Mouse (Mus musculus) heart, embryonic 15.5 days (tissue): ENCODE measurements at regions not wholly inside any gene's neighbourhood (a gene's known extent, or its start where the extent isn't known, plus 50 kb on each side); places are given as distances from the start of the nearest gene placed in this dataset.

ENCODE experiments used
- ATAC-seq: fragments of 200-750 bp; cut with Nextera tagmentation; replicated peaks from 2 replicates; pipeline ENCODE4 v1.8.0; 2017; ENCODE audit warnings: low read depth, moderate TSS enrichment; ENCODE audit not compliant: insufficient number of reproducible peaks, insufficient read depth, low FRiP score
- H3K27ac ChIP-seq: fragments of 300-500 bp; sonication (generic); 2 replicates; pipeline ENCODE4 v1.5.1; 2015; ENCODE audit warnings: mild to moderate bottlenecking, inconsistent platforms
- H3K27me3 ChIP-seq: fragments of 300-500 bp; sonication (generic); 2 replicates; pipeline ENCODE4 v1.6.1; 2015; ENCODE audit warnings: inconsistent platforms
- H3K36me3 ChIP-seq: fragments of 300-500 bp; sonication (generic); 2 replicates; pipeline ENCODE4 v1.6.1; 2015; ENCODE audit warnings: mild to moderate bottlenecking, inconsistent platforms
- H3K4me1 ChIP-seq: fragments of 300-500 bp; sonication (generic); replicated peaks from 2 replicates; pipeline ENCODE4 v1.6.1; 2015; ENCODE audit warnings: inconsistent platforms
- H3K4me2 ChIP-seq: fragments of 300-500 bp; sonication (generic); 2 replicates; pipeline ENCODE4 v1.6.1; 2015; ENCODE audit warnings: inconsistent platforms, mild to moderate bottlenecking, moderate library complexity
- H3K4me3 ChIP-seq: fragments of 300-500 bp; sonication (generic); 2 replicates; pipeline ENCODE4 v1.5.1; 2015; ENCODE audit warnings: mild to moderate bottlenecking, inconsistent platforms
- H3K9ac ChIP-seq: fragments of 300-500 bp; sonication (generic); 2 replicates; pipeline ENCODE4 v1.6.1; 2015; ENCODE audit warnings: mild to moderate bottlenecking, inconsistent platforms
- H3K9me3 ChIP-seq: fragments of 300-500 bp; sonication (generic); replicated peaks from 2 replicates; pipeline ENCODE4 v1.6.1; 2016; ENCODE audit warnings: inconsistent platforms
- WGBS: fragments of 180-500 bp; shearing (Covaris S2); methylation state at CpG from one replicate; pipeline ENCODE4 v1.1.7; 2015; ENCODE audit warnings: mixed read lengths; 5-methylcytosine and 5-hydroxymethylcytosine counted together

DNA sequence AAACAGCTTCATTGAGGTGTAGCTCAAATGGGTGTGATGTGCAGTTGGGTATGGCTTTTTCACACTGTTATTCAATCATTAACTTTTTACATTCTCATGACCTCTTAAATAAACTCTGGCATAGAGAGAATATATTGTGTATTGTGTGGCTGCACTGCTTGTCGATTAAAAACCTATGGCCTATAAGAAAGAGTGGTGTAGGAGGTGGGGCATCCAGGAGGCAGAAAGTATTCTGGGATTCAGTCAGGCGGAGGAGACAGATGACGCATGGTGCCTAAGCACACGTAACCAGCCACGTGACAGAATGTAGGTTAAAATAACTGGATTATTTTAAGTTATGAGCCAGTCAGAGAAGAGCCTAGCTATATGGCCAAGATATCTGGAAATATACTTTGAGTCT, 78.2 kb upstream of the Slc16a7 start:
- no peak overlapping the region for H3K9ac ChIP-seq
- no peak overlapping the region for H3K27ac ChIP-seq
- no peak for ATAC-seq
- 75% methylated on average over 5 of the region's 5 CpGs for WGBS
- H3K4me1 ChIP-seq, result no peaks in the 10 kb centered on the region
- H3K4me2 ChIP-seq, result no peak overlapping the region
- H3K9me3 ChIP-seq, result no peaks in the 10 kb centered on the region
- H3K4me3 ChIP-seq, result no peak overlapping the region
- H3K36me3 ChIP-seq, result no peaks in the 10 kb centered on the region
- no peaks in the 10 kb centered on the region for H3K27me3 ChIP-seq

DNA sequence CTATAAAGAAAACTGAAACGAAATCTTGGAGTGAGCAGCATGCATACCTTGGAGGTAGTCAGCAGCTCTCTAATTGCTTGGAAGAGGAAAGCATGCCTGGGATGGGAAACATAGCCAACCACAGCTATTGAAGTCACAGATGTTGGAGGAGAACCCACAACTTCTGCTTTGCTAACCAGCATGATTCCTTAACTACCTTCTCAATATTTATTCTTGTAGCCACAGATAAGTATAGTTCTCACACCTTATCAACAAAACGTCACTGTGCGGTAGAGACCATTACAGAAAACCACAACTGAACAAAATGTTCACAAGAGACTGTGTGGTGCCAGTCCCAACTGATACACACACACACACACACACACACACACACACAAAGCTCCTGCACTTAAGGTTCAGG, 99.1 kb upstream of the Slc16a7 start:
- Histone ChIP-seq H3K4me2 (no peak overlapping the region), H3K4me1 (no peaks in the 10 kb centered on the region), H3K9me3 (no peaks in the 10 kb centered on the region), H3K4me3 (no peak overlapping the region), H3K9ac (no peak overlapping the region), H3K27ac (no peak overlapping the region), H3K27me3 (no peaks in the 10 kb centered on the region), H3K36me3 (no peaks in the 10 kb centered on the region)
- 60% methylated on average over 3 of the region's 3 CpGs for WGBS
- ATAC-seq, result no peak

DNA sequence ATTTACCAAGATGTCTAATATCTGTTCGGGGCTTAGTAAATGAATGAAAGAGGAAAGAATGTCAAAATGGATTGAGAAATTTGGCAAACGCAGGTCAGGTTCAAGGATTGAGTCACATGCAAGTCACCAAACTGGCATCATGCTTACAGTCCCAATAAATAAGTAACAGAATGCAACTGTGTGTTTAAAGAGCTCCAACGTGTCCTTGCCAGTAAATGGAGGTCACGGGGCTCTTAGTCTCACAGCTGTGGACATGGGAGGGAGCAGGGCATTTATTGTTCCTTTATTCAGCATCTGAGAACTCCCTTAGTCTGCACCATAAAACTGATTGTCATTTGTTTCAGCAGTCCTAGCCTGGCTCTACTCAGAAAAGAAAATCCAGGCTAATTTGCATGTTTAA, 101.1 kb upstream of the Slc16a7 start:
- H3K9me3 ChIP-seq, result no peaks in the 10 kb centered on the region
- H3K4me2 ChIP-seq, result no peak overlapping the region
- WGBS, result 52% methylated on average over 4 of the region's 4 CpGs
- no peaks in the 10 kb centered on the region for H3K4me1 ChIP-seq
- H3K36me3 ChIP-seq, result no peaks in the 10 kb centered on the region
- H3K27me3 ChIP-seq, result no peaks in the 10 kb centered on the region
- ATAC-seq, result no peak
- no peak overlapping the region for H3K4me3 ChIP-seq
- no peak overlapping the region for H3K9ac ChIP-seq
- H3K27ac ChIP-seq, result no peak overlapping the region

DNA sequence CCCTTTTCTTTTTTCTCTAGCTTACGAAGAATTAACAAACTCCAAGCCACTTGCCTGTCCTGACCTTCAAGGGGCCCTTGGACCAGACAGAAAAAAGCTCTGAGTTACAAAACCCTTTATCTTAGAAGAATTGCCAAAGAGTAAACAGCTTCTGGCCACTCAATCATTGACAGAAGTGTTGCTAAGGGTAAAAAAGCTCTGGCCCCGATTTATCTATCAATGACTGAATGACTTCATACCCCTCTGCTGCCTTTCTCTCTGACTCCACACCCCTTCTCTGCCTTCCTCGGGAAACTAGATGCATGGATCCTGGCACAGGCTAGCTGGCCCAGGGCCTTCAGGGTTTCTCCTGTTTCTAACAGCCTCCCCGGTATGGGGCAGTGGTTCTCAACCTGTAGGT, 105.2 kb upstream of the Slc16a7 start:
- WGBS, result 60% methylated on average over 4 of the region's 4 CpGs

DNA sequence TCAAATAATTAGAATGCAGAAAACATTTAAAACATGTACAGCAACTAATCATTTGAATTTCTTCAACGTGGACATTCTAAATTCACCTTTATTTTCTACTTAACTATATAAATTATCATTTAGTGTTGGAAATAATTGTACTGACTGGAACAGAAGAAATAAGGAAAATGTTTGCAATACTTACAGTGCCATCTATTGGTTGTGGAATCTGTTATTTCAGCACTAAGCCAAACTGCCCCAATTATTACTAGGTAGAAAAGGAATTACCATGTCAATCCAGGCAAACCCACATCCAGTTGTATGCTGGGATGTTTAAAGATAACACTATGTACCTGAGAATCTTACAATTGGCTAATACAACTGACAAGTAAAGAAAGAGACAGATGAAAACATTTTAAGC, 109.1 kb upstream of the Slc16a7 start:
- ATAC-seq, result no peak
- Histone ChIP-seq H3K9me3 (no peaks in the 10 kb centered on the region), H3K4me1 (no peaks in the 10 kb centered on the region), H3K4me2 (no peak overlapping the region), H3K27ac (no peak overlapping the region), H3K9ac (no peak overlapping the region), H3K4me3 (no peak overlapping the region), H3K36me3 (no peaks in the 10 kb centered on the region), H3K27me3 (no peaks in the 10 kb centered on the region)
- WGBS, result 26% methylated on average over 1 of the region's 1 CpGs

More for the DNA sequence above, 105.2 kb upstream of the Slc16a7 start:
- Histone ChIP-seq H3K4me2 (no peak overlapping the region), H3K4me1 (no peaks in the 10 kb centered on the region), H3K9me3 (no peaks in the 10 kb centered on the region), H3K9ac (no peak overlapping the region), H3K4me3 (no peak overlapping the region), H3K36me3 (no peaks in the 10 kb centered on the region), H3K27me3 (no peaks in the 10 kb centered on the region), H3K27ac (no peak overlapping the region)
- ATAC-seq, result no peak

DNA sequence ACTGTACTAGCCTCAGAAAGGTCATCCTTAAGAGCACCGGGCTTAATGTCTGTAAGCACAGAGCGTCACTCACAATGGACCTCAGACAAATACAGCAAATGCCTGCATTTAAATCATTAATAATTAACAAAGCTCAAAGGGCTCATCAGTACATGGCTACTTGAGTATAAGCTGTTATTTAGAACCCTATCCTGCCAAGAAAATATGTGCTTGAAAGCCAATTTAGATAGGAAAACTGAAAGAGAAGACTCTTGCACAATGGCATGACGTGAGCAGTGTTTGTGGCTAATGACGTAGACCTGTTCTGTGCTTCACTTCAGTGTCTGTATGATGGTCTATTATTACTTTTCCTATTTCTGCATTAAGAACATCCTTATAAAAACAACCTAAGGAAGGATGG, 111.1 kb upstream of the Slc16a7 start:
- ATAC-seq, result no peak
- H3K4me1 ChIP-seq, result no peaks in the 10 kb centered on the region
- 83% methylated on average over 4 of the region's 4 CpGs for WGBS
- H3K4me2 ChIP-seq, result no peak overlapping the region
- no peaks in the 10 kb centered on the region for H3K36me3 ChIP-seq
- H3K27ac ChIP-seq, result no peak overlapping the region
- no peak overlapping the region for H3K4me3 ChIP-seq
- no peak overlapping the region for H3K9ac ChIP-seq
- H3K27me3 ChIP-seq, result no peaks in the 10 kb centered on the region
- H3K9me3 ChIP-seq, result no peaks in the 10 kb centered on the region

DNA sequence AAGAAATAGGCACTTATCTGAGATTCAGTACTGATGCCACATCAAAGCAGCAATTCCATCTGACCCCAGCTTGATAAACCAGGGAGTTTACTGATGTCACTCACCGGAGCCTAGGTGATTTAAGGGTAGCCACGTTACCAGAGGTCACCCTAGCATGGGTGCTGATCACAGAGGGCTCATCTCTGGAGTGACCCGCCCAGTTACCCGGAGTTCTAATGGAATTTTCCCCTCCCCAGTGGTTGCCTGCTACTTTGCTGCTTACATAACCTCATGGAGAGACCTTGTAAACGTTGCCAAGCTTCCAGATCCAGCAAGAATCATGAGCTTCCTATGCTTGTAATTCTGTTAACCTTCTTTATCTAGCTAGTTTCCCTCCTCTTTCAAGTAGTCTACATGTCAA, 125.8 kb upstream of the Slc16a7 start:
- Histone ChIP-seq H3K4me2 (no peak overlapping the region), H3K36me3 (no peaks in the 10 kb centered on the region), H3K4me1 (no peaks in the 10 kb centered on the region), H3K9me3 (no peaks in the 10 kb centered on the region), H3K9ac (no peak overlapping the region), H3K27ac (no peak overlapping the region), H3K4me3 (no peak overlapping the region), H3K27me3 (no peaks in the 10 kb centered on the region)
- 56% methylated on average over 5 of the region's 5 CpGs for WGBS
- no peak for ATAC-seq

DNA sequence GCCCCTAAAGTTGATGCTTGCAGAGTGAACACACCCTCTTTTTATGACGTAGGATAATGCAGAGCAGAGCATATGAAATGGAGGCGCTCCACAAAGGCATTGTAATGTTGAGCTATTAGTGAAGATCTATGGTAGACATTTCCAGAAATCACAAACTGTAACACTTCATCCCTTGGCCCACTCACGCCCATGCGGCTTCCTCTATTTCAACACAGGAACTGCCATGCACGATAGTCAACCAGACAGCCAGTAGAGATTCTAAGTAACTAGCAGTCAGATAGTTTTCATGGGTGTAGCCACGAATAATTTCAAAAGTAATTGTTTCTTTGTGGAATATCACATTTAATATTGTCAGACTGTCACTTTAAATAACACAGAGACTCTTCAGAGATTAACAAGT, 141.6 kb upstream of the Slc16a7 start:
- H3K9me3 ChIP-seq, result no peaks in the 10 kb centered on the region
- no peak overlapping the region for H3K4me3 ChIP-seq
- ATAC-seq, result no peak
- H3K27me3 ChIP-seq, result no peaks in the 10 kb centered on the region
- no peak overlapping the region for H3K27ac ChIP-seq
- H3K9ac ChIP-seq, result no peak overlapping the region
- H3K4me1 ChIP-seq, result no peaks in the 10 kb centered on the region
- H3K36me3 ChIP-seq, result no peaks in the 10 kb centered on the region
- no peak overlapping the region for H3K4me2 ChIP-seq
- 78% methylated on average over 6 of the region's 6 CpGs for WGBS

DNA sequence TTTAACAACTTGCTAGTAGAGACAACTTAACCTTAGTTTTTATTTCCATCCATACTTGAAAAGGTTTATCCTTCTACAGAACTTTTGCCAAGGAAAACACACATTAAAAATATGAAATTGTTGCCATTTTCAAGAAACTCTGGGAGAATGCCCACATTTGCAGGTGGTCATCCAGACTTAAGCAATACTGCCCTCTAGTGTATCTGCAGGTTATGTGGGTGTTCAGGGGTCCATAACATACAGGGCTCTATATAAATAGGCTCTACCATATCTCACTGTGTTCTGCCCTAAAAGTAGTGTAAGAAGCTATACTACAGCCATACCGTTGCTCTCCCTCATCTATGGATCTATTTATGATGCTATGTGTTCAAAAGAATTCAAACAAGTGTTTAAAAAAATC, 149.1 kb upstream of the Slc16a7 start:
- Histone ChIP-seq H3K4me3 (no peak overlapping the region), H3K9me3 (no peaks in the 10 kb centered on the region), H3K4me1 (no peaks in the 10 kb centered on the region), H3K36me3 (no peaks in the 10 kb centered on the region), H3K4me2 (no peak overlapping the region), H3K27ac (no peak overlapping the region), H3K9ac (no peak overlapping the region), H3K27me3 (no peaks in the 10 kb centered on the region)
- no peak for ATAC-seq
- WGBS, result 31% methylated on average over 1 of the region's 1 CpGs

DNA sequence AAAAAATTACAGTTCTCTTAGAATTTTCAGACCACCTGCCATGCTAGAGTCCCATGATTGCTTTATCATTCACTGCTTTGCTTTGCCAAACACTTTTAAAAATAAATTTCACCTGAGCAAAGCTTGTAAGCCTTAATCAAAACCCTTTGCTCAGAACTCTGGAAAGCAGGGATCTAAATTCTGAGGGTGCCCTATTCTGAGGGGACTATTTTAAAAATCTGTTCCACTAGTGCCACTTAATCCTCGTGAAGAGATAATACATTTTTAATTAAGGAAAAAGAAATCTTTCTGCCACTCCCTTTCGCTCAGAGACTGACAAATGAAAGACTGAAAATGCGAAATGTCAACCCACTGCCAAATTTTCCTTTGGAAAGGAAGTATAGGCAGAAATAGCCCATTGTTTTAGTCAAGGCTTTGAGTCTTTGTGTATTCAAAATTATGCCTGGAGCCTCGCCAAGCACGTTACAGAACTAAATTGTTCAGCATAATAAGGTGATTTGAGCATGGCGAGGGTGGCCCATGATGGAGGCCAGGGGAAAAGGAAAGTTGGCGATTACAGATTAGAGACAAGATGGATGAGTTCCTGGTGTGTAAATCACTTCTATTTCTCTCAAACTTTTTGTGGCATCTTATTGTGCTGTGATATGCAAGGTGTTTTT, 197.4 kb upstream of the Slc16a7 start:
- ATAC-seq, result no peak
- Histone ChIP-seq H3K27ac (no peak overlapping the region), H3K36me3 (no peaks in the 10 kb centered on the region), H3K9ac (no peak overlapping the region), H3K4me2 (no peak overlapping the region), H3K27me3 (no peaks in the 10 kb centered on the region), H3K4me3 (no peak overlapping the region), H3K9me3 (no peaks in the 10 kb centered on the region), H3K4me1 (no peaks in the 10 kb centered on the region)
- WGBS, result 58% methylated on average over 7 of the region's 7 CpGs

DNA sequence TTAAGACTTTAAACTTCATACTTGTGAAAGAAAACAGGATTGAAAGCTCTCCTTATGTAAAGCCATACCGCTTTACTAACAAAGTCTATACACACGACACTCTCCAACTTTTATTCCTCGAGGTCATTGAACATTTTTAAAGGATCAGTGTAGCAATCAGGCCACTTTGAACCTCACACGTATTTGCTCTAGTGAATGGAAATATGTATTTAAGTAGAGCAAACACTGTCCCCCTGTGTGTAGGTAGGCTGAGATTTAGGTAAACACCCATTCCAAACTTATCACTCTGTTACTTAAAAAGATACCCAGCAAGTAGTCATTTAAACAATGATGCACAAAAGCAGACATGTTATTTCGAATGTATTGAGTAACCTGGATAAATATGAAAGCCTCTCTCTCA, 203.7 kb upstream of the Slc16a7 start:
- no peak for ATAC-seq
- Histone ChIP-seq H3K9ac (no peak overlapping the region), H3K4me3 (no peak overlapping the region), H3K4me2 (no peak overlapping the region), H3K27me3 (no peaks in the 10 kb centered on the region), H3K36me3 (no peaks in the 10 kb centered on the region), H3K27ac (no peak overlapping the region), H3K9me3 (no peaks in the 10 kb centered on the region), H3K4me1 (no peaks in the 10 kb centered on the region)
- WGBS, result 73% methylated on average over 5 of the region's 5 CpGs

DNA sequence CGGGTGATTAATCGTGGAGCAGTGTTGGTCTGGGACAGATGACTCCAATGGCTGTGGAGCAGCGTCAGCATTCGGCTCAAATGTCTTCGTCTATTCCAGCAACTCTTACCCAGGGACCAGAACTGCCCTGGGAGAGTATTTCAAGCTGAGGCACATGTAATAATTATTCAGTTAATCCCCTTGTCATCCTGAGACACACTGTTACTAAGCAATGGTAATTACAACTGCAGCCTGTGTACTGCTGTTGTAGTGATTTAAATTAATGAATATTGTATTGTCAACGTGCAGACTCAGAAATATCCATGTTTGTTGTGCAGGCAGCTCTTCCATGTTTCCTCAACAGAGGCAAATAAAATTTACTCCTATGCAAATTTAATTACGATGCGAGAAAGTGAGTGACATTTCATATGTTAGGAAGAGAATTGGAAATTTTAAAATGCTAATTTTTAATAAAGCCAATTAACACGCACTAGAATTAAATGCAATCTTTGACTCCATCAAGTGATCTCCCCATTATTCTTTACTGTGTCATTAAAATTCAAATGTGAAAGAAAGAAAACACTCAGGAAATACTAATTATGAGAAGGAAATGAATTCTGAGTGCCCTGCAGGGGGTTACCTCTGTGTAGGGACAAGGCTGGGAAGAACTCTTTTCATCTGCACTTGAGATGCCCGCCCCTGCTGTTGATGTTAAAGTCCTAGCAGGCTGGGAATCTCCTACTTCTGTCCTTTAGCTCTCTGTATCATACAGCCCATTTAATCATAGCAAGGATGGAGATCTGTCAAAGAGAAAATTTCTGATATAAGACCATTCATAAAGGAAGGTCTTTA, 218.7 kb upstream of the Slc16a7 start:
- H3K4me2 ChIP-seq, result no peak overlapping the region
- no peaks in the 10 kb centered on the region for H3K36me3 ChIP-seq
- H3K4me1 ChIP-seq, result no peaks in the 10 kb centered on the region
- H3K4me3 ChIP-seq, result no peak overlapping the region
- H3K9me3 ChIP-seq, result no peaks in the 10 kb centered on the region
- H3K9ac ChIP-seq, result no peak overlapping the region
- no peak for ATAC-seq
- H3K27me3 ChIP-seq, result no peaks in the 10 kb centered on the region
- WGBS, result 67% methylated on average over 10 of the region's 10 CpGs
- H3K27ac ChIP-seq, result no peak overlapping the region
